Comparison of ENCODE assay signal across 8 mouse cellular contexts in genomic region chr4:135652966-135653607, GRCm38 (mm10). TPM values are rescaled to one million over a fixed set of nuclear protein-coding genes. Genes with fewer than 3 reads are reported as not detected.
DNase-seq lines count a peak whose midpoint lies in the region; ATAC-seq and TF ChIP-seq lines count a peak whose summit lies in the region.
"Had no signal": no experiment of that assay in that cellular context is flagged by ENCODE, and none has a peak within 500 bp of the region (broad histone marks: within the 10 kb centered on the region; RNA-seq: fewer than 3 reads in every experiment).

No protein-coding gene starts in this region.

- no peak for TF ChIP-seq POLR2A in lung, adult 2 months (IDR thresholded peaks at IDR 0.05; ENCODE audit: borderline replicate concordance, extremely low read depth, low read depth, low read length)

- H3K4me1 ChIP-seq in lung, embryonic 16.5 days (replicated peaks; ENCODE audit: control insufficient read depth, insufficient read depth, low read length) = peaks cover 25% of the 10 kb centered on the region
- peaks cover 2% of the 10 kb centered on the region for H3K4me1 ChIP-seq in lung, adult 2 months (ENCODE audit: control insufficient read depth, insufficient read depth, low read length)
- H3K4me1 ChIP-seq in embryonic facial prominence, embryonic 12.5 days = peaks cover 37% of the 10 kb centered on the region
- H3K4me1 ChIP-seq in heart, embryonic 11.5 days (ENCODE audit: control insufficient read depth, insufficient read depth, low read length) = peaks cover 40% of the 10 kb centered on the region
- H3K4me1 ChIP-seq in liver, embryonic 13.5 days (replicated peaks) = peaks cover 29% of the 10 kb centered on the region

- ATAC-seq in lung, embryonic 16.5 days (ENCODE audit: low read depth) = 0 out of 2 replicates have a peak, but pooled peaks have one; percentile 37
- ATAC-seq in embryonic facial prominence, embryonic 12.5 days (ENCODE audit: insufficient number of reproducible peaks, insufficient read depth, low FRiP score, low TSS enrichment) = peak; percentile 45
- ATAC-seq in heart, embryonic 11.5 days (replicated peaks; ENCODE audit: insufficient number of reproducible peaks, low FRiP score, low TSS enrichment) = peak; percentile 57
- ATAC-seq in liver, embryonic 13.5 days (ENCODE audit: low read depth) = no peak

- H3K36me3 ChIP-seq in lung, embryonic 16.5 days (ENCODE audit: control insufficient read depth, insufficient read depth, low read length) = no peaks in the 10 kb centered on the region
- H3K36me3 ChIP-seq in embryonic facial prominence, embryonic 12.5 days = no peaks in the 10 kb centered on the region
- H3K36me3 ChIP-seq in heart, embryonic 11.5 days (ENCODE audit: control insufficient read depth, insufficient read depth, low read length) = no peaks in the 10 kb centered on the region
- no peaks in the 10 kb centered on the region for H3K36me3 ChIP-seq in liver, embryonic 13.5 days
- H3K36me3 ChIP-seq: hindbrain, embryonic 13.5 days had no signal

- no peaks in the 10 kb centered on the region for H3K27me3 ChIP-seq in lung, embryonic 16.5 days (ENCODE audit: control insufficient read depth, insufficient read depth, low read depth, low read length)
- no peaks in the 10 kb centered on the region for H3K27me3 ChIP-seq in embryonic facial prominence, embryonic 12.5 days
- peaks cover 2% of the 10 kb centered on the region; the same call in 1 of the 2 replicates for H3K27me3 ChIP-seq in heart, embryonic 11.5 days (ENCODE audit: control insufficient read depth, insufficient read depth, low read length)
- peaks cover 27% of the 10 kb centered on the region for H3K27me3 ChIP-seq in liver, embryonic 13.5 days
- H3K27me3 ChIP-seq: hindbrain, embryonic 13.5 days had no signal

- H3K9ac ChIP-seq in lung, embryonic 16.5 days (ENCODE audit: low read length) = no peak overlapping the region; the same call in 1 of the 2 replicates
- no peak overlapping the region for H3K9ac ChIP-seq in embryonic facial prominence, embryonic 12.5 days
- H3K9ac ChIP-seq in heart, embryonic 11.5 days (ENCODE audit: low read depth, low read length) = peak overlapping the region; percentile 25; the same call in 1 of the 2 replicates
- no peak overlapping the region for H3K9ac ChIP-seq in liver, embryonic 13.5 days
- H3K9ac ChIP-seq: hindbrain, embryonic 13.5 days had no signal

- H3K4me2 ChIP-seq in lung, embryonic 16.5 days (ENCODE audit: low read depth, low read length) = no peak overlapping the region
- peak overlapping the region; percentile 18; the same call in 1 of the 2 replicates for H3K4me2 ChIP-seq in embryonic facial prominence, embryonic 12.5 days (replicated peaks)
- H3K4me2 ChIP-seq in heart, embryonic 11.5 days = peak overlapping the region; percentile 37
- peak overlapping the region; percentile 3 for H3K4me2 ChIP-seq in liver, embryonic 13.5 days
- H3K4me2 ChIP-seq: hindbrain, embryonic 13.5 days had no signal

- WGBS in lung, embryonic 16.5 days = 38% methylated on average over 11 of the region's 11 CpGs
- 46% methylated on average over 11 of the region's 11 CpGs for WGBS in lung, adult 2 months
- WGBS in embryonic facial prominence, embryonic 12.5 days = 21% methylated on average over 11 of the region's 11 CpGs
- WGBS in heart, embryonic 11.5 days (ENCODE audit: insufficient replicate concordance) = 33% methylated on average over 11 of the region's 11 CpGs
- WGBS in liver, embryonic 13.5 days (ENCODE audit: insufficient replicate concordance) = 56% methylated on average over 11 of the region's 11 CpGs

- no peaks in the 10 kb centered on the region for H3K9me3 ChIP-seq in lung, embryonic 16.5 days (ENCODE audit: control insufficient read depth, low read length)
- H3K9me3 ChIP-seq in embryonic facial prominence, embryonic 12.5 days = no peaks in the 10 kb centered on the region
- H3K9me3 ChIP-seq in heart, embryonic 11.5 days (replicated peaks; ENCODE audit: control insufficient read depth, low read length) = no peaks in the 10 kb centered on the region
- no peaks in the 10 kb centered on the region for H3K9me3 ChIP-seq in liver, embryonic 13.5 days (replicated peaks)
- H3K9me3 ChIP-seq: hindbrain, embryonic 13.5 days had no signal

- no peak overlapping the region for H3K27ac ChIP-seq in lung, embryonic 16.5 days (ENCODE audit: low read length)
- H3K27ac ChIP-seq in embryonic facial prominence, embryonic 12.5 days = peak overlapping the region; percentile 83
- H3K27ac ChIP-seq in heart, embryonic 11.5 days (ENCODE audit: low read depth, low read length) = peak overlapping the region; percentile 76
- H3K27ac ChIP-seq in liver, embryonic 13.5 days = no peak overlapping the region; the same call in none of the 2 replicates
- H3K27ac ChIP-seq: hindbrain, embryonic 13.5 days had no signal

- H3K4me3 ChIP-seq in lung, embryonic 16.5 days (ENCODE audit: low read length) = no peak overlapping the region
- no peak overlapping the region for H3K4me3 ChIP-seq in lung, adult 2 months (replicated peaks; ENCODE audit: extremely low read depth, low read depth, low read length)
- H3K4me3 ChIP-seq in embryonic facial prominence, embryonic 12.5 days = no peak overlapping the region
- no peak overlapping the region for H3K4me3 ChIP-seq in heart, embryonic 11.5 days (ENCODE audit: low read depth, low read length)
- no peak overlapping the region for H3K4me3 ChIP-seq in liver, embryonic 13.5 days (replicated peaks)
- H3K4me3 ChIP-seq: hindbrain, embryonic 13.5 days had no signal

- TF ChIP-seq CTCF in lung, adult 2 months (IDR thresholded peaks at IDR 0.05; ENCODE audit: insufficient read depth, low read length) = no peak

- DNase-seq in lung, adult 2 months = no peak
- DNase-seq in liver, embryonic 13.5 days = no peak
- no peak for DNase-seq in layer of hippocampus, adult 9-11 months
- no peak for DNase-seq in spleen, adult 12 weeks (ENCODE audit: low spot score)

RNA-seq across cellular contexts. Expression of gene Ifnlr1, which starts 33.0 kb away (rescaled TPM):
- polyA plus RNA-seq in lung, embryonic 16.5 days (2015; fragmentation: Nextera tagmentation; extraction: Ambion mirVana) = 2.1 and 2.3 TPM in 2 replicates
- polyA plus RNA-seq in lung, adult 2 months (2012; rRNA removed) = 6.7 and 8.8 TPM in 2 replicates
- 1.4 and 1.8 TPM in 2 replicates for polyA plus RNA-seq in embryonic facial prominence, embryonic 12.5 days (2016; fragmentation: Nextera tagmentation; extraction: Ambion mirVana)
- 0.17 and 0.20 TPM in 2 replicates for polyA plus RNA-seq in heart, embryonic 11.5 days (2014; fragmentation: Nextera tagmentation; extraction: Ambion mirVana)
- 0.02 and 0.05 TPM in 2 replicates for polyA plus RNA-seq in liver, embryonic 13.5 days (2015; fragmentation: Nextera tagmentation; extraction: Ambion mirVana)

Comparison
In these comparisons a context has a peak if more than half of its experiments do, and no peak if none do; other contexts are left out.
1. H3K27ac ChIP-seq: peak in embryonic facial prominence, embryonic 12.5 days (single experiment) and heart, embryonic 11.5 days (single experiment); none in lung, embryonic 16.5 days (single experiment) and liver, embryonic 13.5 days (single experiment).